Mouse (Mus musculus): ENCODE data around the gene Slc1a2.

The Slc1a2 gene

GRCm38 (mm10) chr2:102663865-102664264 lies 5.4 kb downstream of the Slc1a2 start:
- DNase-seq (ENCODE audit: low spot score): no peak

DNA sequence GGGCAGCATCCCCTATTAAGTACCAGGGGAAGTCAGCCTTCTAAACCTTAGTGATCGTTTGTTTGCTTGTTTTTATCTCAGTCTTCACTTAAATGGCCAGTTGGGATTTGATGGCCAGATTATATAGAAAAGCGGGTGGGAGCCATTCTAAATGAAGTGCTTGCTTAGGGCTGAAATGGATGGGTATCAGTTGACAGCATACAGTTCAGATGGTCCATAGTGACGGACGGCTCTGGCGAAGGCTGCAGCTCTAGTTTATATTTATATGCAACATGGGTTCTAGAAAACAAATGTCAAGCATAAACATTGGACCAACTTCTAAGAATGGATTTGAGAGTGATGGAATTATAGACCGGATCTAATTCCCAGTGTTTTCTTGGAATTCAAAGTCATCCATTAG lies 9.5 kb downstream of the Slc1a2 start:
- DNase-seq (ENCODE audit: low spot score): no peak

DNA sequence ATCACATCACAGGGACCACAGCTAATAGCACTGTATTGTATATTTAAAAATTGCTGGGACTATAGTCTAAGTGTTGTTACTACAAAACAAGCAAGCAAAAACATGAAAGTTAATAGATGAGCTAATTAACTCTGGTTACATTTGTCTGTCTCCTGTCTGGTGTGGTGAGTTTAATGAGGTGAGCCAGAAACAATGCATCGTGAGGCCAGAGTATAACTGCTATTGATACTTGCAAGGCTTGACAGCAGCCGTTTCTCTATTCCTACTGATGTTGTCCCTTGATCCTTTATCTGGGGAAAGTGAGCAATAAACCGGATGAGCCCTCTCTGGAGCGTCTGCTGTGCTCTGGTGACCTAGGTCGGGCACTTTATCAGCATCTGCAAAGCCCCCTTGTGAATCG lies 11.1 kb downstream of the Slc1a2 start:
- DNase-seq (ENCODE audit: low spot score): no peak

GRCm38 (mm10) chr2:102674582-102674981 lies 16.1 kb downstream of the Slc1a2 start:
- no peak for DNase-seq (ENCODE audit: low spot score)

- peak; percentile 37 for DNase-seq (ENCODE audit: low spot score)
Measured at GRCm38 (mm10) chr2:102675275-102675674, 16.8 kb downstream of the Slc1a2 start.

- no peak for DNase-seq (ENCODE audit: low spot score)
Measured at GRCm38 (mm10) chr2:102676716-102677312, 18.4 kb downstream of the Slc1a2 start.

DNA sequence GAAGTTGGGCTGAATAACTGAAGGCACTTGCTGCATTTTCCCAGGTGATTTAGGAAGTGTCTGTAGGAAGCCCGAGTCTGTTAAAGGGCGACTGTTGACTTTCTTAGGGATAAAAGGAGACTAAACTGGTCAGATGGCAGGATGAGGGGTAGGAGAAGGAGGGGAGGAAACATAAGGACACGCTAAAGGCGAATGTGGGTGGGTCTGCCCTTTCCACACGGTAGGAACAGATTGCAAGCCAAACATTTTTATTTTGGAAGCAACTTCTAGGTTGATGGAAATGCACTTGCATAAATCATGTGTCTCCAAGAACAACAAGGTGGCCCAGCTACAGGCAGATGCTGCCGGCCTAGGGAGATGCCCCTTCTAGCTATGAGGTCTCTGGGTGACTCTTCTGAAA lies 18.9 kb downstream of the Slc1a2 start:
- no peak for DNase-seq (ENCODE audit: low spot score)

DNA sequence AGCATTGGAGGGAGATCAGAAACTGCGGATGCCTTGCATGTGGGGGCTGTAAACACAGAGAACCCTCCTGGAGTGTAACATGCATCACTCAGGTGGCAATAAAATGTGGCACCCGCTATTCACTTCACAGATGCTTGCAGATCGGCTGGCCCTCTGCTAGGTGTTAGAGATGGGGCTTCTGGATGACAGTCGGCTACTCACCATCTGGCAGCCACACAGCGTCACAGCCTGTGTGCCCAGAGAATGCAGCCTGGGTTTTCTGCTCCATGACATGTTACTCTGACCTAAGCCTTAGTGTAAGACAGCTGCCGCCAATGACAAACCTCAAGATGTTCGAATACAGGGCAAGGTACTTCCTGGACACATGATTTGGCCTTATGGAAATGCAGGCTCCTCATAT lies 22.9 kb downstream of the Slc1a2 start:
- no peak for DNase-seq (ENCODE audit: low spot score)

DNA sequence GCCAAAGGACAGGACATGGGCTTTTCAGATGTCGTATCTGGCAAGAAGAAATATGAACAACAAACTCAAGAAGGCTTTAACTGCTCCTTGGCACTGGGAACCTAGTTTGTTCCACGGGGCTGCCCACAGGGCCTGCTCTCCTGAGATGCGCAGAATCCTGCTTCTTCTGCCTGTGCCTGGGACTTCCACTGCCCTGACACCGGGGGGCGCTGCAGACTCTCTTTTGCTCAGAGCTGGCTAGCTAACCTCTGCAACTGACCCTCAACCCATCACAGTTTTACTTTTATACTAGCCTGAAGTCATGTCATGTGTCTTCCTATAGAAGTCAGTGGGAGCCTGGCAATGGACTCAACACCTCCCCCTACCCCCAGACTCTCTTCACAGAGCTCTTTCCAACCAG lies 23.7 kb downstream of the Slc1a2 start:
- DNase-seq (ENCODE audit: low spot score): no peak

GRCm38 (mm10) chr2:102685371-102686107 lies 27.1 kb downstream of the Slc1a2 start:
- DNase-seq (ENCODE audit: low spot score): no peak

GRCm38 (mm10) chr2:102686108-102686450 lies 27.6 kb downstream of the Slc1a2 start:
- no peak for DNase-seq (ENCODE audit: low spot score)

DNA sequence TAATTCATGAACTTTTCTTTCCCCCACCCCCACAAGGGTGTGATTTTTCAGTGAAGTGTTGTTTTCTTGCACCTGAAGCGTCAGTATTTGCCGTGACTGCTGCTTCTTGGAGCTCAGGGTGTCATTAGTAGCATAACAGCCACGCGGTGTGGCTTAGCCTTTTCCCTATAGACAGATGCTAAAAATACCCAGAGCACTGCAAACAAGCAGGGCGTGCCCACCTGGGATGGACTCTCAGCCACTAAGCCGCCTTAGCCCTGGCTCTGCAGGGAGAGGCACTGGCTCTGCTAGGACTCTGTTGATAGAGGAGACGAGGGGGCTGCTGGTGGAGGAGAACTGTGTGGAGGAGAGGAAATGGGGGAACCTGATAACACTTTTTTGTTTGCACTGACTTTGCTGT lies 35.1 kb downstream of the Slc1a2 start:
- DNase-seq (ENCODE audit: low spot score): no peak

GRCm38 (mm10) chr2:102694750-102695149 lies 36.3 kb downstream of the Slc1a2 start:
- no peak for DNase-seq (ENCODE audit: low spot score)

DNA sequence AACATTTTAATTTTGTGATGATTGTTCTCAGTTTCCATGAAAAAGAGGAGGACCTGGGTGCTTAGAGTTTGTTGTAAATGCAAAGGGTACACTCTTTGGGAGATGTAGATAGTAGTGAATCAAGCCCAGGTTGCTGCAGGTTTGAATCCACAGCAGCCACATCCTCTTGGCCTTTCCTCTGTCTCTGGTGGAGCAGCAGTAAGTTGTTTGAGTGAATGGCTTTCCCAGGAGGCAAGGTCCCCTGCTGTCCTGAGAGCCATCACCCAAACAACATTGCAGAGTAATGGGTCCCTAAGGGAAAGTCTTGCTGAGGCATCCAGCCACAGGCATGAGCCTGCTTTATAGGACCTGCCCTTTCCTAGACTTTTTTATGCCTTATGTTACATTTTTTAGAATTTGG lies 37.1 kb downstream of the Slc1a2 start:
- no peak for DNase-seq (ENCODE audit: low spot score)

- DNase-seq (ENCODE audit: low spot score): no peak
Measured at GRCm38 (mm10) chr2:102697732-102698131, 39.3 kb downstream of the Slc1a2 start.

- no peak for DNase-seq (ENCODE audit: low spot score)
Measured at GRCm38 (mm10) chr2:102699921-102700320, 41.5 kb downstream of the Slc1a2 start.

DNA sequence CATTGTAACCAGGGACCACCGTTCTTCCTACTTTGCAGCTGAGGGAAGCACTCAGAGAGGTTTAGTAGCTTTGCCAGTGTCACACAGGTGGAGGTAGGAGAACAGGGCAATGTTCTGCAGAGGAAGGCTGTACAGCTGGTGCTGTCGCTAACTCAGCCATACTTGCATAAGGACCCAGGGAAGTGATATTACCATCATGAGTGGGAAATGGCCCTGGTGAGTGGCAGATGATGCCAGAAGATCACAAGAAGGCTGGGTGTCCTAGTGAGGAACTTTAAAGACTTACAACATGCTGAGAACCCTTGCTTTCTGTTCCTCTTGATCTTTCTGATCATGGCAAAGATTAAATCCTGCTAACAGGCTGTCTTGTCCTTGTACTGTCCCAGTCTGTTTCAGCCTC lies 42.2 kb downstream of the Slc1a2 start:
- DNase-seq (ENCODE audit: low spot score): no peak

GRCm38 (mm10) chr2:102701382-102701781 lies 42.9 kb downstream of the Slc1a2 start:
- DNase-seq (ENCODE audit: low spot score): no peak

DNA sequence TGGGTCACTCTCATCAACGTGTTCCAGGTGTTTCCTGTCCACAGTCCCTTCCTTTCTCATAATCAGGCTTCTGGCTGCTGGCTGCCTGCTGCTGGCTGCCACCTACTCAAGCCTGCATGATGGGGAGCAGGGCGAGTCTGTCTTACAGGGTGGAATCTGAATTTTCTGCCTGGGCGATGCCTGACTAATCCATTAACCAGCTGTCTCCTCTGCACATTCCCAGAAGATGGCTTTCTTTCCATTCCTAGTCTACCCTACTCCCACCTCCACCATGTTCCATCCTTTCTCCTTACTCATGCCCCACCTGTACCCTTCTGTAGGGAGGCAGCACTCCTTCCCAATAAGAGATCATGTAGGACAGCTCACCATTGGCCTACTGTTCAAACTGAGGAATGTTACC lies 45.1 kb downstream of the Slc1a2 start:
- DNase-seq (ENCODE audit: low spot score): no peak

GRCm38 (mm10) chr2:102704781-102705180 lies 46.3 kb downstream of the Slc1a2 start:
- DNase-seq (ENCODE audit: low spot score): no peak

DNA sequence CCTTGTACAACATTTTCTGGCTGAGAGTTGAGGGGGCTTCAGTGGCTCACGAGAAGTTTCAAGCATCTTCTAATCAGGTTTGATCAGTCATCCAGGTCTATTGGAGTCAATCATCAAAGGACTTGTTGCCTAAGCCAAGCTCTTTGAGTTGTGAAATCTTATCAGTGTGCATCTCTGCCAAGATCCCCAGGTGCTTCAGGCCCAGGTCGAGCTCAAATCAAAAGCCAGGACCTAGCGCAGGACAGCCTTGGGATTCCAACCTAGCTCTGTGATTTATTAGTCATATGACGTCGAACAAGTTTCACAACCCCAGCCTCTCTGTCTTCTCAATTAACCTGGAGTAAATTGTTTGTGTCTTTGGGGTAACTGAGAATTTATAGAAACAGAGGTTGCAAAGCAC lies 53.1 kb downstream of the Slc1a2 start:
- no peak for DNase-seq (ENCODE audit: low spot score)

- DNase-seq (ENCODE audit: low spot score): no peak
Measured at GRCm38 (mm10) chr2:102712049-102712448, 53.6 kb downstream of the Slc1a2 start.

DNA sequence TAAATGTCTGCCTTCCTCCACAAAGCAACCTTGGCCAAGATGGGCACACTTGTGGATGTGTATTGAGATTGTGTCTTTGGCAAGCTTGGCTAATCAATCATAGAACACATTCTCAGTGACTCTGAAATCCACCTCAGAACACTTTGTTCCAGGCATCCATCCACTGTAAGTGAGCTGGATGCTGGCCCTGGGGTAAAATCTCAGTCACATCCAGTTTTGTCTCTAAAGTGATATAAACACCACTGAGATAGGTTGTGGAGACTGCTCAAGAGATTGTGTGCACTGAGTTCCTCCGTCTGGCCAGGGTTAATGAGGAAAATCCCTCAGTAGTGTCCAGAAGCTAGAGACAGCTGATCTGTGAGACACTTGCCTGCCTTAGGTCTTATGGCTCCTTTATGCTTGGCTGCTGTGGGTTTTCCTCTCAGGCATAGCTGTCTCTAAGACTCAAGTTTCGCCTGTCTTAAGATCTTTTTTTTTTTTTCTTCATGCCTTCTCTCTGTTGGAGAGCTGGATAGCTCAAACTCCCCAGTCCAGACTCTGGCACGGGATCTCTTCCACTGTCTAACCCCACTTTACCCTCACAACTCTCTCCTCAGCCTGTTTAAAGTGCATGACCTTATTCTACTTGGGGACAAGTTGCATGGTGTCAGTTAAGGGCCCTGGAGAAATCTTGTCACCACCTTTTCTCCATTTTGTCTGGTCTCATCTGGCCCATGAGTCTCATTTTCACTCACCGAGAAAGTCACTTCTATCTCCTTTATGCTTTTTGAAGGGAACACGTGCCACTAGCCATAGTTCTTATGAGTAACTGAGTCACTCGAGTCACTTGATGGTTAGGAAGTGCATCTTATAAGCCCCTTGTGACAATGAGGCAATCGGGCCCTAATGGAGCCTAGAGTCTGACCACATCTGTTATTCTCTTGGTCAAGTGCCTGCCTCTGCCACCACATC lies 54.5 kb downstream of the Slc1a2 start:
- no peak for DNase-seq (ENCODE audit: low spot score)

Data from spleen, adult 12 weeks (tissue).